Mouse (Mus musculus) urinary bladder, postnatal 10 days (tissue): ENCODE results near the gene Klrb1b.

Experiments
- DNase-seq: peaks from one replicate; pipeline ENCODE4 v3.0.0; 2022; ENCODE audit warnings: low spot score

Klrb1b gene

DNA sequence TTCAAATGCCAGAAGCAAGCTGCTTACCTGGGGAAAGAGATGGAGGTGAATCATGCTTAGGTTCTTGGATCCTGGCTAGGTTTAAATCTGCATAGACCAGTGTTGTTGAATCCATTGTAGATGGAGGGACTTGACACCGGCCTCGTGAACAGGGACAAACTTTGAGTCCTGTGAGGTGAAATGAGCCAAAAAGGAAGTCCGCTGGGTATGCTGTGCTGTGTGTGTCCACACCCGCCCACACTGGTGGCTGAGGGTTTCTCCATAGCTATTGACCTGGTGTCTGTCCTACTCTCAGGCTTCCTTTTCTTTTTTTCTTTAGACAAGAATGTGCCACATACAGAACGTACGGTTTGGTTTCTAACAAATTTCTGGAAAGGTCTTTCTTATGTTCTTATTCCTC, at the start of gene Klrb1b, which contains the start of gene Gm44511:
Klrb1b (minus strand) TSS at position 200 of the 400 bp plus-strand sequence.
Gm44511 (minus strand) TSS at position 184 of the 400 bp plus-strand sequence.
- no peak for DNase-seq

GRCm38 (mm10) chr6:128871910-128872610, 45.9 kb upstream of the Klrb1b start:
- DNase-seq, result no peak

DNA sequence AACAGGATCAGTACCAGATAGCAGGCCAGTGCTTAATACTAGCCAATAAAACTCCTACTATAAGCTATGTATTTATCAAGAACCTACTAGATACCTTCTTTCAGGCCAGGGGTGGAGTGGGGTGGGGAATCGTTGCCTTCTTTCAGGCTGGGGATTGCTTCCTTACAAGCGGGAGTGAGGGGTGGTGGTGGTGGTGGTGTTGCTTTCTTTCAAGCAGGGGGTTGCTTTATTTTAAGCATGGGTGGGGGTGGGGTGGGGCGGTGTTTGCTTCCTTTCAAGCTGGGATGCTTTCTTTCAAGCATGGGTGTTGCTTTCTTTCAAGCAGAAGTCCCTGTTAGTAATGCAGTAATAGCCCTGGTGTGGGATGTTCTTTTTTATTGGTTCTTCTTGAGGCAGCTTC, 42.7 kb upstream of the Klrb1b start:
- DNase-seq, result no peak

- DNase-seq, result no peak
These were observed 31.8 kb upstream of the Klrb1b start for GRCm38 (mm10) chr6:128857976-128858375.

GRCm38 (mm10) chr6:128856250-128856649, 30.1 kb upstream of the Klrb1b start:
- no peak for DNase-seq

GRCm38 (mm10) chr6:128855477-128855876, 29.3 kb upstream of the Klrb1b start:
- no peak for DNase-seq

DNA sequence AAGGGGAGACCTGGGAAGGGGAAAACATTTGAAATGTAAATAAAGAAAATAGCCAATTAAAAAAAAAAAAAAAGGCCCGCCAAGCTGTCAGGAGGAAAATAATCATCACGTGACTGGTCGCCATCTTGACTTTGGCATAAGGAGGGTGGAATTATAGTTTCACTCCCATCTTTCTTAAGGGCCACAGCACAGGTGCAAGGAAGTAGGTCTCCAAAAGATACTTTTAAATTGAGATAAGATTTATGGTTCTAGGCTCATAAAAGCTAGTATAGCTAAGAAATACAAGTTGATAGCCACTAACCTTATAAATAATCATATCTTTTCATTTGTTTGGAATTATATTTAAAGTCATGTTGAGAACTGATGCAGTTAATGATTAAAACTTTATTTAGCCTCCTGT, 28.8 kb upstream of the Klrb1b start:
- DNase-seq, result no peak

- no peak for DNase-seq
These were observed 28.1 kb upstream of the Klrb1b start for GRCm38 (mm10) chr6:128854024-128854820.

DNA sequence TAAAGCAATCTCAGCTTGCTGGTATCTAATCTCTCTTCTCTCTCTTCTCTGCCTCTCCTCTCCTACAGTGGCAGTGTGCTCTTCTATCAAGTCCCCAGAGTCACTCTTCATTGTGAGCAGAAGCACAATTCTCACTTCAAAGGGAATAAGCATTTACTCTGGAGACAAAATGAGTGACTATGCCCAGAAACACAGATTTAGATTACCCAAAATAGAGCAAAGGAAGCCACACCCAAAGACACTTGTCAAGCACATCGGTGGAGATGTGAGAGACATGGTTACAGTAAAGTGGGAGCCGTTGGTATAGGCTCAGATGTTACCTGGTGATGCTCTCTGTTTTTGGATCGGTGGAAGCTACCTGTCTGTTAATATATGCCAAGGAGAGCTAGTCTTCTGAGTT, 26.6 kb upstream of the Klrb1b start:
- no peak for DNase-seq

GRCm38 (mm10) chr6:128851151-128851550, 25.0 kb upstream of the Klrb1b start:
- DNase-seq, result no peak

DNA sequence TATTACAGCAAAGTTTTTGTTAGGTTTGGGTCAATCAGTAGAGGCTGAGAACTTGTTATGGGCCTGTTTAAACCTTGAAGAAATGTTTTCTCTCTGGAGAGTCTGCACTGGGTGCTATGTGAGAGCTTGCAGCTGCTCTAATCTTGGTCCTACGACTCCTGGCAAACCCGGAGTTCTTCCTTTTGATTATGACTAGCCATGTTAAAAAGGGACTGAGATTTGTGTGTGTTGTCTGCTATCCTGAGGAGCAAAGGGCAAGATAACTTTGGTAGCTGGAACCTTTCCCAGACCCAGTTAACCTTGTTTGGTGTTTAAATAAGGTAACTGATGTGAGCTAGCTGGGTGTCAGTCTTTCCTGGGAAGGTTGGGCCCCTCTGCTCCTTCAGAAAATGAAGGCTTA, 24.5 kb upstream of the Klrb1b start:
- no peak for DNase-seq

DNA sequence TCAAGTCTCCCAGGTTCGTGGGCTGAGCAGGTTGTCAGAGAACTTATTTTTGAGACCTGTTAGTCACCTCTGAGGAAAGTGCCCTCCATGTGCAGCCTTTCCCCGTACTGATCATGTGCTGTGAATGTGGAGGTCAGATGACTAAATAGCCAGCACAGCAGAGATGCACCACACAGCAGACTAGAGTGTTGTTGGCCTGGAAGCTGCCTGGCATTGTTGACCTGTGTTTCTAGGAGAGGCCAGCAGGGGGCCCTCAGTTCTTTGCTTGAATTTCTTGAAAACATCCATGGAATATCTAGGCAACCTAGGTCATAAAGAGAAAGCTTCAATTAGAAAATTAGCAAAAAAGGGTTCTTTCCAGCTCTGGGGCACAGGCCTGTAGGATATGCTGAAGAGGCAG, 23.8 kb upstream of the Klrb1b start:
- DNase-seq, result no peak

DNA sequence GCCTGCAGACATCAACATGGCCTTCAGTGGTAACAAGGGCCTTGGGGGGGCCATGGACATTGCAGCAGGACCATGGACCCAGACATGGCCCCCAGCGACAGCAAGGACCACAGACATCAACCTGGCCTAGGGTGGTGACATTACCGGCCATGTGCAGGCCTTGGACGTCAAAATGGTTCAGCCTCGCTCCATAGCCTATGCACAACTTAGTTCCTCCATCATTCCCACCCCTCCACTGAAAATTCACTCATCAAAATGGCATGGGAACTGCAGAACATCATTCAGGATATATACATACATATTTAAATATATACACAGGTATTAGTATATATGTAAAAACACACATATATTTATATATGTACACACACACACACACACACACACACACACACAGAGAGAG, 21.3 kb upstream of the Klrb1b start:
- DNase-seq, result no peak

DNA sequence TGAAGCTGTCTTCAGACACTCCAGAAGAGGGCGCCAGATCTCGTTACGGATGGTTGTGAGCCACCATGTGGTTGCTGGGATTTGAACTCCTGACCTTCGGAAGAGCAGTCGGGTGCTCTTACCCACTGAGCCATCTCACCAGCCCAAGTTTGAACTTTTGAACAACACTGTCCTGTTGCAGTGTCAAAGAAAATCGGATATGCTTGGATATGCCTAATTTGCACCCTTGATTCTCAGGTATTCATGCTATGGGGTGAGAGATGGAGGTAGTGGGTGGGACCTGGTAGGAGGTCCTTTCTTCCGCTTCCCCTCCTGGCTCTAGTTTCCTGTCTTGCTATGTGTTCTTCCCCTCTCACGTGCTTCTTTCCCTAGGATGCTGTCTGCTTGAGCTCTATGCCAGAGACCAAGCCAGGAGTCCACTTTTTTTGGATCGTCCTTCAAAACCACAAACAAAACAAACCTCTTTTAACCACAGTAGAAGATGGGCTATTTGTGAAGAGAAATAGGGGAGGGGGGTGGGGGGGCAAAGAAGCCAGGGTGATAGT, 19.9 kb upstream of the Klrb1b start:
- no peak for DNase-seq

GRCm38 (mm10) chr6:128845319-128845979, 19.3 kb upstream of the Klrb1b start:
- DNase-seq, result no peak

GRCm38 (mm10) chr6:128844586-128845080, 18.5 kb upstream of the Klrb1b start:
- no peak for DNase-seq

DNA sequence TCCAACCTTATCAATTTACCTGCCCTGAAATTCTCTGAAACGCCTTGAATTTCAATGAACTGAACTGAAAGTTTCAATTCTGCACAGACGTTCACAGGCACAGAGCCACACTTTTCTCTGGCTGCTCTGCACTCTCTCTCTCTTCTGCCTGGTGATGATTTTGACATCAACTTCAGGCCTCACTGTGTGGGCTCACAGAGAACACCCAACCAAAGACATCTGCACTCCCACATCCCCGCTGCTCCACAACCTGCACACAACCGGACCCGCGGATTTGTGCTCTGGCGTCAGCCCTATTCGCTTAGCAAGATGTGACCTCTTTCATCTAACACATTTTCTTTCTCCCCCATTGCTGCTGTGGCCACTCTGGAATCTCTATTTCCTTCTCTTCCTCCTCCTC, 18.0 kb upstream of the Klrb1b start:
- DNase-seq, result no peak

DNA sequence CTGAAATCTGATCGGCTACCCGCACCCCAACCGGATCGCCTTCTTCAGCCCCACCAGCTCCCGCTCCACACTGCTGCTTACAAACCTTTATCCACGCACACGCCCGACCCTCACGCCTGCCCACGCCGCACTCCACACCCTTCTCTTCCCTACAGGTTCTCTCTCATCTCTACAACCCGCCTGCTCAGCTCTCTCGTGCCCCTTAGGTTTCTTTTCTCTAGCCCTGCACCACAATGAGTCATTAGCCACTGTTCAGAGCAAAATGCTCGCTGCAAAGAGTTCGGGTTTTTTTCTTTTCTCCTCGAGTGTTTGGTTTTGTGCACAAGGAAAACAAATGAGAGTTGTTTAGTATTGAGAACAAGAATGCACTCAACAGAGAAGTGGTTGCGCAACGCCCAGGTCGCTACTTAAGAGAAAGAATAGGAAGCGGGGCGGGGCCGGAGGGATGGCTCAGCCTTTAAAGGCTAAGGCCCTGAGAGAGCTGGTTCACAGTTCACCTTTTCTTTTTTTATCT, 17.4 kb upstream of the Klrb1b start:
- DNase-seq, result no peak

GRCm38 (mm10) chr6:128842945-128843478, 16.9 kb upstream of the Klrb1b start:
- DNase-seq, result peak; percentile 66

GRCm38 (mm10) chr6:128842356-128842944, 16.3 kb upstream of the Klrb1b start:
- DNase-seq, result no peak

DNA sequence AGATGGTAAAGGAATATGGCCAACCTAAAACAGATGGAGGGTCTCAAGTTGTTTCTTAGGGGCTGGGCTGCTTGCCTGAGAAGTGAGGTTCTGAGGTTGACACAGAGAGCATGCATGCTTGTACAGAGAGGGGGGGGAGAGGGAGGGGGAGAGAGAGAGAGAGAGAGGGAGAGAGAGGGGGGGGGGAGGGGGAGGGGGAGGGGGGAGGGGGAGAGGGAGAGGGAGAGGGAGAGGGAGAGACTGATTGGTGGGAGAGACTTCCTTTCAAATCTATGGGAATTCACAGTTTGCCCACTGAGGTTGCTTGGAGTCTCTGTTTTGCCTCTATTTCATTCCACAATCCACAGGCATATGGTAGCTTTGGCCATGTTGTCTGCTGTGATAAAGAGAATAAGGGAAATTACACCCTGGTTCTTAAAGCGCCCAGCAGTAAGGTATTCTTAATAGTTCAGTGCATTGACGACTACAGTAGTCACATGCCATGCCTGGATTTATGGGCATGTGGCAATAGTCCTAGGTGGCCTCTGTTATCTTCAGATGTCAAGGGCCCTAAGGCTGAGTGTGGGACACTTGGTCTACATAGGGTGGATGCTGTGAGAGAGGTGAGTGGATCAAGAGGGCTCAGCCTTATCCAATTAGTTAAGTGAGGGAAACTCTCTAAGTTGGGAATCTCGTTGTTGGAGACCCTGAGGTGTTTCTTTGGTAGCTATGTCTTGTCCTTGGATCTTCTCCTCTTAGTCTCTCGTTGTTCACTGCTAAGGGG, 15.4 kb upstream of the Klrb1b start:
- DNase-seq, result no peak
